Mouse (Mus musculus) thymus, adult 2 months (tissue): ENCODE measurements at regions not wholly inside any gene's neighbourhood (a gene's known extent, or its start where the extent isn't known, plus 50 kb on each side); places are given as distances from the start of the nearest gene placed in this dataset.

Source experiments
- CTCF ChIP-seq: fragments of 200-500 bp; IDR thresholded peaks from 2 replicates; pipeline ENCODE4 v1.5.1; 2012; ENCODE audit warnings: mild to moderate bottlenecking, control low read depth, low read length, moderate library complexity, borderline replicate concordance; ENCODE audit not compliant: control insufficient read depth, poor library complexity, insufficient read depth; ENCODE audit errors: extremely low read depth
- POLR2A ChIP-seq: fragments of 200-500 bp; IDR thresholded peaks from 2 replicates; pipeline ENCODE4 v1.6.1; 2012; ENCODE audit warnings: mild to moderate bottlenecking, low read length, control low read depth, moderate library complexity; ENCODE audit not compliant: control insufficient read depth, poor library complexity, insufficient read depth; ENCODE audit errors: extremely low read depth

GRCm38 (mm10) chr5:125985356-125985755, 453.8 kb downstream of the Tmem132b start:
- TF ChIP-seq CTCF (no peak), POLR2A (no peak)
